Comparison of ENCODE assay signal across 9 mouse cellular contexts in genomic region chr12:4232777-4233176, GRCm38 (mm10). TPM values are rescaled to one million over a fixed set of nuclear protein-coding genes. Genes with fewer than 3 reads are reported as not detected.
A peak's percentile ranks its signal among the peaks of the same experiment; 100 is the strongest.
DNase-seq lines count a peak whose midpoint lies in the region; ATAC-seq and TF ChIP-seq lines count a peak whose summit lies in the region.
"Had no signal": no experiment of that assay in that cellular context is flagged by ENCODE, and none has a peak within 500 bp of the region (broad histone marks: within the 10 kb centered on the region; RNA-seq: fewer than 3 reads in every experiment).

No protein-coding gene starts in this region.

- intact Hi-C loops in left cerebral cortex, postnatal 4 days (cut with DNase I) = no loop called here

- ATAC-seq in heart, embryonic 12.5 days (ENCODE audit: insufficient number of reproducible peaks, low FRiP score) = no peak
- no peak for ATAC-seq in hindbrain, embryonic 13.5 days (ENCODE audit: low FRiP score)

- peak overlapping the region; percentile 75 for H3K4me3 ChIP-seq in heart, embryonic 12.5 days
- H3K4me3 ChIP-seq in ES-Bruce4 (ENCODE audit: low read depth, low read length) = no peak overlapping the region
- peak overlapping the region; percentile 65; the same call in 1 of the 2 replicates for H3K4me3 ChIP-seq in hindbrain, embryonic 13.5 days
- H3K4me3 ChIP-seq in macrophage (ENCODE audit: inconsistent target) = peak overlapping the region; percentile 89

- H3K9me3 ChIP-seq in heart, embryonic 12.5 days (replicated peaks) = no peaks in the 10 kb centered on the region
- H3K9me3 ChIP-seq in ES-Bruce4 (replicated peaks; ENCODE audit: control insufficient read depth, insufficient read depth, low read length, poor library complexity, severe bottlenecking) = no peaks in the 10 kb centered on the region
- no peaks in the 10 kb centered on the region for H3K9me3 ChIP-seq in hindbrain, embryonic 13.5 days

- H3K4me2 ChIP-seq in heart, embryonic 12.5 days = peak overlapping the region; percentile 53
- H3K4me2 ChIP-seq in hindbrain, embryonic 13.5 days = peak overlapping the region; percentile 75

- no peak for DNase-seq in heart, adult 8-10 months (ENCODE audit: low spot score)
- DNase-seq in left cerebral cortex, postnatal 4 days = no peak
- no peak for DNase-seq in urinary bladder, adult 18-20 months (ENCODE audit: low spot score in 2 of 2)
- no peak for DNase-seq in cerebellum, postnatal 10 days
- DNase-seq: thymus, postnatal 14 days had no signal

- peaks cover 9% of the 10 kb centered on the region for H3K4me1 ChIP-seq in heart, embryonic 12.5 days (replicated peaks)
- no peaks in the 10 kb centered on the region for H3K4me1 ChIP-seq in ES-Bruce4 (ENCODE audit: control insufficient read depth, insufficient read depth, low read length)
- H3K4me1 ChIP-seq in hindbrain, embryonic 13.5 days (replicated peaks) = peaks cover 20% of the 10 kb centered on the region

- TF ChIP-seq EP300 in ES-Bruce4 (IDR thresholded peaks at IDR 0.05; ENCODE audit: insufficient read depth, low read depth, low read length) = no peak

- no peak for TF ChIP-seq CTCF in ES-Bruce4 (IDR thresholded peaks at IDR 0.05; ENCODE audit: low read depth, low read length)

- peaks cover 37% of the 10 kb centered on the region for H3K36me3 ChIP-seq in heart, embryonic 12.5 days
- H3K36me3 ChIP-seq in ES-Bruce4 (ENCODE audit: control insufficient read depth, insufficient read depth, low read length, poor library complexity, severe bottlenecking) = peaks cover 12% of the 10 kb centered on the region; the same call in 1 of the 2 replicates
- H3K36me3 ChIP-seq in hindbrain, embryonic 13.5 days = peaks cover 23% of the 10 kb centered on the region
- peaks cover 5% of the 10 kb centered on the region; the same call in 1 of the 2 replicates for H3K36me3 ChIP-seq in macrophage (ENCODE audit: inconsistent target)

- peak overlapping the region; percentile 17 for H3K9ac ChIP-seq in heart, embryonic 12.5 days
- peak overlapping the region; percentile 34 for H3K9ac ChIP-seq in ES-Bruce4 (ENCODE audit: low read depth, poor library complexity, severe bottlenecking)
- peak overlapping the region; percentile 8; the same call in 1 of the 2 replicates for H3K9ac ChIP-seq in hindbrain, embryonic 13.5 days

- TF ChIP-seq POLR2A in ES-Bruce4 (IDR thresholded peaks at IDR 0.05; ENCODE audit: insufficient read depth, low read length) = no peak

- 51% methylated on average over 4 of the region's 4 CpGs for WGBS in heart, embryonic 12.5 days
- 65% methylated on average over 4 of the region's 4 CpGs for WGBS in hindbrain, embryonic 13.5 days
- 12% methylated on average over 4 of the region's 4 CpGs for WGBS in macrophage (ENCODE audit: missing documents)

- no peak overlapping the region for H3K27ac ChIP-seq in heart, embryonic 12.5 days (ENCODE audit: poor library complexity, severe bottlenecking)
- no peak overlapping the region for H3K27ac ChIP-seq in ES-Bruce4 (ENCODE audit: insufficient read depth, low read length)
- no peak overlapping the region for H3K27ac ChIP-seq in hindbrain, embryonic 13.5 days
- peak overlapping the region; percentile 98 for H3K27ac ChIP-seq in macrophage

- H3K79me2 ChIP-seq in macrophage (ENCODE audit: inconsistent target) = peaks cover 52% of the 10 kb centered on the region

- no peaks in the 10 kb centered on the region for H3K27me3 ChIP-seq in heart, embryonic 12.5 days (replicated peaks)
- H3K27me3 ChIP-seq in ES-Bruce4 (ENCODE audit: control insufficient read depth, insufficient read depth, low read length, poor library complexity, severe bottlenecking) = no peaks in the 10 kb centered on the region
- H3K27me3 ChIP-seq in hindbrain, embryonic 13.5 days = no peaks in the 10 kb centered on the region

RNA-seq across cellular contexts. Expression of gene Ptrhd1, which starts 1.1 kb away (rescaled TPM):
- 7.1 and 7.2 TPM in 2 replicates for polyA plus RNA-seq in heart, embryonic 12.5 days (2016; fragmentation: Nextera tagmentation; extraction: Ambion mirVana)
- 1 to 10 TPM; 3.1 to 4.8 (median 4.4) TPM for total RNA-seq in heart, adult 8-10 months (2022)
- 6.9 and 7.2 TPM in 2 replicates for polyA plus RNA-seq in ES-Bruce4 (2011; ENCODE audit: insufficient read depth, insufficient read length, low read depth, missing spikeins)
- polyA plus RNA-seq in hindbrain, embryonic 13.5 days (2015; fragmentation: Nextera tagmentation; extraction: Ambion mirVana) = 6.1 and 6.5 TPM in 2 replicates
- total RNA-seq in macrophage (2018; cell fraction: chromatin; rRNA removed) = 1 to 10 TPM in 16 of 26 experiments, under 1 TPM in 10; 0.34 to 4.1 (median 1.2) TPM
- 1 to 10 TPM; 3.7 to 7.4 (median 4.9) TPM for total RNA-seq in macrophage (2018; cell fraction: cytosol; rRNA removed)
- 1 to 10 TPM; 1.2 to 7.0 (median 2.8) TPM for total RNA-seq in macrophage (2018; cell fraction: nucleus; rRNA removed)
- 5.1 to 6.0 TPM (median 5.4 TPM) in 3 replicates for polyA plus RNA-seq in macrophage (2018)
- total RNA-seq in left cerebral cortex, postnatal 4 days (2021) = 1 to 10 TPM; 8.3 to 8.5 TPM

RNA-seq across cellular contexts. Expression of gene Cenpo, which starts 1.3 kb away (rescaled TPM):
- 8.3 and 8.5 TPM in 2 replicates for polyA plus RNA-seq in heart, embryonic 12.5 days (2016; fragmentation: Nextera tagmentation; extraction: Ambion mirVana)
- total RNA-seq in heart, adult 8-10 months (2022) = 1 to 10 TPM; 1.6 to 3.3 (median 2.5) TPM
- 24.4 and 27.0 TPM in 2 replicates for polyA plus RNA-seq in ES-Bruce4 (2011; ENCODE audit: insufficient read depth, insufficient read length, low read depth, missing spikeins)
- 9.0 and 10.3 TPM in 2 replicates for polyA plus RNA-seq in hindbrain, embryonic 13.5 days (2015; fragmentation: Nextera tagmentation; extraction: Ambion mirVana)
- total RNA-seq in macrophage (2018; cell fraction: chromatin; rRNA removed) = 10 to 100 TPM in 22 of 26 experiments, 1 to 10 TPM in 4; 2.3 to 73.5 (median 36.3) TPM
- 10 to 100 TPM in 7 of 26 experiments, 1 to 10 TPM in 19; 2.4 to 12.9 (median 8.9) TPM for total RNA-seq in macrophage (2018; cell fraction: cytosol; rRNA removed)
- total RNA-seq in macrophage (2018; cell fraction: nucleus; rRNA removed) = 10 to 100 TPM in 19 of 26 experiments, 1 to 10 TPM in 7; 5.2 to 51.5 (median 24.2) TPM
- 9.6 to 13.6 TPM (median 10.3 TPM) in 3 replicates for polyA plus RNA-seq in macrophage (2018)
- total RNA-seq in left cerebral cortex, postnatal 4 days (2021) = 1 to 10 TPM; 7.0 to 7.3 TPM
